Mouse (Mus musculus) heart, postnatal 0 days (tissue): ENCODE results near the gene Hyls1.
"Not testable (repeated sequence)": the region's sequence is repeated elsewhere in the genome, so short reads cannot be mapped to it uniquely, and the experiment has no call there.

Experiments used
- CTCF ChIP-seq: IDR thresholded peaks from 2 replicates; pipeline ENCODE4 v1.5.1; 2016; ENCODE audit warnings: antibody characterized with exemption, control low read depth, low read depth
- EP300 ChIP-seq: IDR thresholded peaks from 2 replicates; pipeline ENCODE4 v1.6.1; 2016; ENCODE audit warnings: antibody characterized with exemption, low read depth

DNA sequence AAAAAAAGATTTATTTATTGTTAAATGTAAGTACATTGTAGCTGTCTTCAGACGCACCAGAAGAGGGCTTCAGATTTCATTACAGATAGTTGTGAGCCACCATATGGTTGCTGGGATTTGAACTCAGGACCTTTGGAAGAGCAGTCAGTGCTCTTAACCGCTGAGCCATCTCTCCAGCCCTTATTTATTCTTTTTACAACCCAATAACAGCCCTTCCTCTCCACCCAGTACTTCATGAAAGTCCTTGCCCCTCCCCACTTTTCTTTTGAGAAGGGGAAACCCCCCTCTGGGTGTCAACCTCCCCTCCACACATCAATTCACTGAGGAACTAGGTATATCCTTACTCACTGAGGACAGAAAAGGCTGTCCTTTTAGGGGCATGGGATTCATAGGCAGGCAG is 46.6 kb upstream of the Hyls1 start:
- TF ChIP-seq CTCF, EP300: not testable (repeated sequence)
